Mouse (Mus musculus): ENCODE measurements at regions not wholly inside any gene's neighbourhood (a gene's known extent, or its start where the extent isn't known, plus 50 kb on each side); places are given as distances from the start of the nearest gene placed in this dataset.

- TF ChIP-seq HCFC1 (IDR thresholded peaks at IDR 0.05; ENCODE audit: borderline replicate concordance, insufficient read depth, low read length) (no peak), ZNF384 (IDR thresholded peaks at IDR 0.05; ENCODE audit: low read depth, low read length) (no peak), MAFK (IDR thresholded peaks at IDR 0.05; ENCODE audit: insufficient read depth, low read depth, low read length) (no peak), CHD2 (IDR thresholded peaks at IDR 0.05; ENCODE audit: low read depth, low read length) (no peak)
- in situ Hi-C loops (cut with MboI; ENCODE audit: low sequenced_read_pairs in 2 of 2, unreplicated experiment in 2 of 2) = no loop called here
These were observed 186.6 kb upstream of the Gm11042 start for GRCm38 (mm10) chr12:74502791-74503190.

DNA sequence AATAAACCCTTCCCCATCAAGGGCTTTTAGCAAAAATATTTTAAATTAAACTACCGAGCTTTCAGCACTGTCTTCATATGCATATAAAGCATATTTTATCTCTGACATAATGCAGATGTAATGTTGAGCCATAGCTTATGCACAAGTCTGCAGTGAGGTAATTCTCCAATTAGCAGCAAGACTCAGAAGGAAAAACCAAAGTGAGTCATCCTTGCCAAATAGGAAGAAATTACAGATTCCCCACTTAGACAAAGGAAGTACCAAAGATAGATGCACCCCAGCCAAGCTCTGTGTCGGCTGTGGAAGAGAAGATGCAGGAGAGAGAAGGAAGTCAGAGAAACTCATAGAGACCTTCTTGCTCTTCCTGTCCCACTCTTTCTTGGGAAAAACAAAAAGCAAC, 161.4 kb upstream of the Gm11042 start:
- no peaks in the 10 kb centered on the region for H3K36me3 ChIP-seq (ENCODE audit: control insufficient read depth, insufficient read depth, low read length, poor library complexity, severe bottlenecking)
- no peaks in the 10 kb centered on the region for H3K4me1 ChIP-seq (ENCODE audit: control insufficient read depth in 2 of 2, insufficient read depth in 2 of 2, low read length in 2 of 2, poor library complexity in 1 of 2)
- no peak for DNase-seq (ENCODE audit: low read depth, low spot score)
- H3K4me3 ChIP-seq (ENCODE audit: insufficient read depth in 1 of 2, low read depth in 1 of 2, low read length in 2 of 2, poor library complexity in 1 of 2, severe bottlenecking in 1 of 2) = no peak overlapping the region
- no peak overlapping the region for H3K27ac ChIP-seq (ENCODE audit: insufficient read depth, low read depth, low read length, poor library complexity, severe bottlenecking)
- in situ Hi-C loops (cut with MboI; ENCODE audit: low sequenced_read_pairs in 2 of 2, unreplicated experiment in 2 of 2) = no loop called here
- no peak for TF ChIP-seq ZNF384 (IDR thresholded peaks at IDR 0.05; ENCODE audit: low read depth, low read length)
- no peak for TF ChIP-seq ZC3H11A (IDR thresholded peaks at IDR 0.05; ENCODE audit: borderline replicate concordance, low read depth, low read length)
- TF ChIP-seq HCFC1 (IDR thresholded peaks at IDR 0.05; ENCODE audit: borderline replicate concordance, insufficient read depth, low read length) = no peak
- TF ChIP-seq MAFK (IDR thresholded peaks at IDR 0.05; ENCODE audit: insufficient read depth, low read depth, low read length) = no peak
- no peak for TF ChIP-seq CHD2 (IDR thresholded peaks at IDR 0.05; ENCODE audit: low read depth, low read length)
- H3K9me3 ChIP-seq (ENCODE audit: control insufficient read depth, insufficient read depth, low read depth, low read length) = no peaks in the 10 kb centered on the region
- no peak overlapping the region for H3K9ac ChIP-seq (ENCODE audit: insufficient read depth, low read depth, low read length, poor library complexity, severe bottlenecking)

More at GRCm38 (mm10) chr12:74502791-74503190, 186.6 kb upstream of the Gm11042 start:
- no peak for DNase-seq (ENCODE audit: low read depth, low spot score)
- no peak overlapping the region for H3K9ac ChIP-seq (ENCODE audit: insufficient read depth, low read depth, low read length, poor library complexity, severe bottlenecking)
- no peaks in the 10 kb centered on the region for H3K9me3 ChIP-seq (ENCODE audit: control insufficient read depth, insufficient read depth, low read depth, low read length)
- H3K4me1 ChIP-seq (ENCODE audit: control insufficient read depth in 2 of 2, insufficient read depth in 2 of 2, low read length in 2 of 2, poor library complexity in 1 of 2) = no peaks in the 10 kb centered on the region
- no peak overlapping the region for H3K4me3 ChIP-seq (ENCODE audit: insufficient read depth in 1 of 2, low read depth in 1 of 2, low read length in 2 of 2, poor library complexity in 1 of 2, severe bottlenecking in 1 of 2)
- no peak overlapping the region for H3K27ac ChIP-seq (ENCODE audit: insufficient read depth, low read depth, low read length, poor library complexity, severe bottlenecking)
- H3K36me3 ChIP-seq (ENCODE audit: control insufficient read depth, insufficient read depth, low read length, poor library complexity, severe bottlenecking) = no peaks in the 10 kb centered on the region

GRCm38 (mm10) chr12:74474741-74475140, 158.5 kb upstream of the Gm11042 start:
- DNase-seq (ENCODE audit: low read depth, low spot score) = no peak
- Histone ChIP-seq H3K27ac (ENCODE audit: insufficient read depth, low read depth, low read length, poor library complexity, severe bottlenecking) (no peak overlapping the region), H3K36me3 (ENCODE audit: control insufficient read depth, insufficient read depth, low read length, poor library complexity, severe bottlenecking) (no peaks in the 10 kb centered on the region), H3K9me3 (ENCODE audit: control insufficient read depth, insufficient read depth, low read depth, low read length) (no peaks in the 10 kb centered on the region), H3K4me1 (ENCODE audit: control insufficient read depth in 2 of 2, insufficient read depth in 2 of 2, low read length in 2 of 2, poor library complexity in 1 of 2) (no peaks in the 10 kb centered on the region), H3K4me3 (ENCODE audit: insufficient read depth in 1 of 2, low read depth in 1 of 2, low read length in 2 of 2, poor library complexity in 1 of 2, severe bottlenecking in 1 of 2) (no peak overlapping the region), H3K9ac (ENCODE audit: insufficient read depth, low read depth, low read length, poor library complexity, severe bottlenecking) (no peak overlapping the region)
- in situ Hi-C loops (cut with MboI; ENCODE audit: low sequenced_read_pairs in 2 of 2, unreplicated experiment in 2 of 2) = no loop called here
- TF ChIP-seq ZNF384 (IDR thresholded peaks at IDR 0.05; ENCODE audit: low read depth, low read length) (no peak), ZC3H11A (IDR thresholded peaks at IDR 0.05; ENCODE audit: borderline replicate concordance, low read depth, low read length) (no peak)

DNA sequence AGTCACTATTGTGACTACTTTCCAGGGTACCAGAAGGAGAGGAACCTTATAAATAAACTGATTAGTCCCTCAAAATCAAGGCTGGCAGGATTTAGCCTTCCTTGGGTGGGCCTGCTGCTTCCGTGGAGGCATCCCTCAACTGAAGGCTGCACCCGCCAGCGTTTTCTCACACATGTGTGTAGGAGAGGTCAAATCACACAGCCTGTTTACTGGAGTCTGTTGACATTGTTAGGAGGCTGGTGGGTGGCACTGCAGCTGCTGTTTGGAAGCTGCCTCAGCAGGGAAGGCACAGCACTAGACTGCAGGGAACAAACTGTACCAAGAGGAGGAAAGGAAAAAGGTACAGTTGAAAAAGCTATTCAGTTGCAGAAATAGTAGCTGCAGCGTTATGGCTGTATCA, 142.3 kb upstream of the Gm11042 start:
- in situ Hi-C loops (cut with MboI; ENCODE audit: low sequenced_read_pairs in 2 of 2, unreplicated experiment in 2 of 2) = no loop called here
- Histone ChIP-seq H3K4me1 (ENCODE audit: control insufficient read depth in 2 of 2, insufficient read depth in 2 of 2, low read length in 2 of 2, poor library complexity in 1 of 2) (no peaks in the 10 kb centered on the region), H3K9ac (ENCODE audit: insufficient read depth, low read depth, low read length, poor library complexity, severe bottlenecking) (no peak overlapping the region), H3K9me3 (ENCODE audit: control insufficient read depth, insufficient read depth, low read depth, low read length) (no peaks in the 10 kb centered on the region), H3K27ac (ENCODE audit: insufficient read depth, low read depth, low read length, poor library complexity, severe bottlenecking) (no peak overlapping the region), H3K4me3 (ENCODE audit: insufficient read depth in 1 of 2, low read depth in 1 of 2, low read length in 2 of 2, poor library complexity in 1 of 2, severe bottlenecking in 1 of 2) (no peak overlapping the region), H3K36me3 (ENCODE audit: control insufficient read depth, insufficient read depth, low read length, poor library complexity, severe bottlenecking) (no peaks in the 10 kb centered on the region)
- DNase-seq (ENCODE audit: low read depth, low spot score) = no peak
- no peak for TF ChIP-seq ZNF384 (IDR thresholded peaks at IDR 0.05; ENCODE audit: low read depth, low read length)
- TF ChIP-seq HCFC1 (IDR thresholded peaks at IDR 0.05; ENCODE audit: borderline replicate concordance, insufficient read depth, low read length) = no peak
- TF ChIP-seq CHD2 (IDR thresholded peaks at IDR 0.05; ENCODE audit: low read depth, low read length) = no peak
- no peak for TF ChIP-seq MAFK (IDR thresholded peaks at IDR 0.05; ENCODE audit: insufficient read depth, low read depth, low read length)
- no peak for TF ChIP-seq ZC3H11A (IDR thresholded peaks at IDR 0.05; ENCODE audit: borderline replicate concordance, low read depth, low read length)

DNA sequence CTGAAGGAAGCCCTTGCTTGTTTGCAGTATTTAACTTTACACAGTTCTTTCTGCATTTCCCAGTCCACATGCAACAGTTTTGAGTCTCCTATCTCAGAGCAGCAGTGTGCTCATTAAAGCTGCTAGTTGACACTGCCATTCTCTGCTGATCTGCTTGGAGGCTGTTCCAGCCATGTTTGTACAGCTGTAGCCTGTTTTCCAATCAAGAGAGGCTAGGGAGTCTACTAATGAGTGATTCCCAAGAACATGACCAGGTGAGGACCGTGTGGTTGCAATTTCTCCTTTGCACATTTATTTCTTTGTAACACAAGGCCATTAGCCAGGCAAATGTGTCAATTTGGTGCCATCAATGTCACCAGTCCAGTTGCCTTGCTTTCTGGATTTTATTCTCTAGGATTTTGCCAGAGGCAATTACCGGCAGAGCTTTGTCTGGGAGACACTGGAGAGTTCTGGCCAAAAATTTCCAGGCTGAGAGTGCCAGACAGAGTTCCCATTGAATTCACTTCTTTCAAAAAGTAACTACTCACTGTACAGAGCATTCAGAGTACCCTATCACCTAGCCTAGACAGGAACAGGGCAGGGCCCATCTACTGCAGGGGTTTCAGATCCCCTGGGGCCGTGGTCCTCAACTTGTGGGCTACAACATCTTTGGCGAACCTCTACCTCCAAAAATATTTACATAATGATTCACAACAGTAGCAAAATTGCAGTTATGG, 136.3 kb upstream of the Gm11042 start:
- no peaks in the 10 kb centered on the region for H3K4me1 ChIP-seq (ENCODE audit: control insufficient read depth in 2 of 2, insufficient read depth in 2 of 2, low read length in 2 of 2, poor library complexity in 1 of 2)
- in situ Hi-C loops (cut with MboI; ENCODE audit: low sequenced_read_pairs in 2 of 2, unreplicated experiment in 2 of 2) = no loop called here
- no peaks in the 10 kb centered on the region for H3K36me3 ChIP-seq (ENCODE audit: control insufficient read depth, insufficient read depth, low read length, poor library complexity, severe bottlenecking)
- H3K4me3 ChIP-seq (ENCODE audit: insufficient read depth in 1 of 2, low read depth in 1 of 2, low read length in 2 of 2, poor library complexity in 1 of 2, severe bottlenecking in 1 of 2) = no peak overlapping the region
- no peaks in the 10 kb centered on the region for H3K9me3 ChIP-seq (ENCODE audit: control insufficient read depth, insufficient read depth, low read depth, low read length)
- H3K27ac ChIP-seq (ENCODE audit: insufficient read depth, low read depth, low read length, poor library complexity, severe bottlenecking) = no peak overlapping the region
- no peak overlapping the region for H3K9ac ChIP-seq (ENCODE audit: insufficient read depth, low read depth, low read length, poor library complexity, severe bottlenecking)
- no peak for DNase-seq (ENCODE audit: low read depth, low spot score)
- no peak for TF ChIP-seq CHD2 (IDR thresholded peaks at IDR 0.05; ENCODE audit: low read depth, low read length)
- no peak for TF ChIP-seq MAFK (IDR thresholded peaks at IDR 0.05; ENCODE audit: insufficient read depth, low read depth, low read length)
- TF ChIP-seq HCFC1 (IDR thresholded peaks at IDR 0.05; ENCODE audit: borderline replicate concordance, insufficient read depth, low read length) = no peak
- TF ChIP-seq ZC3H11A (IDR thresholded peaks at IDR 0.05; ENCODE audit: borderline replicate concordance, low read depth, low read length) = no peak
- no peak for TF ChIP-seq ZNF384 (IDR thresholded peaks at IDR 0.05; ENCODE audit: low read depth, low read length)

Measured in ES-E14 (cell line).